Mouse (Mus musculus): ENCODE data around the gene Usp6nl. TPM values are rescaled to one million over a fixed set of nuclear protein-coding genes. Genes with fewer than 3 reads are reported as not detected.

The Usp6nl gene
- total and polyA plus RNA-seq, 2 experiments from 2014 or later: 5.7 to 16.7 TPM

- ATAC-seq (ENCODE audit: low FRiP score): no peak
- Histone ChIP-seq H3K4me1 (ENCODE audit: insufficient read depth, low read length) (no peaks in the 10 kb centered on the region; the same call in 1 of the 2 replicates), H3K4me3 (ENCODE audit: low read depth, low read length) (no peak overlapping the region), H3K9me3 (ENCODE audit: low read length) (no peaks in the 10 kb centered on the region), H3K27ac (ENCODE audit: low read depth, low read length) (no peak overlapping the region), H3K27me3 (ENCODE audit: insufficient read depth, low read length) (no peaks in the 10 kb centered on the region), H3K9ac (replicated peaks; ENCODE audit: low read length, poor library complexity, severe bottlenecking) (no peak overlapping the region), H3K4me2 (ENCODE audit: low read depth, low read length, poor library complexity, severe bottlenecking) (no peak overlapping the region), H3K36me3 (ENCODE audit: insufficient read depth, low read length) (no peaks in the 10 kb centered on the region)
- no peak for TF ChIP-seq CTCF (IDR thresholded peaks at IDR 0.05)
- 89% methylated on average over 7 of the region's 7 CpGs for WGBS
- no peak for DNase-seq (ENCODE audit: low spot score)
These were observed 6.5 kb downstream of the Usp6nl start for GRCm38 (mm10) chr2:6328927-6329326.

GRCm38 (mm10) chr2:6330756-6331155 is 8.3 kb downstream of the Usp6nl start:
- TF ChIP-seq CTCF (IDR thresholded peaks at IDR 0.05): no peak
- no peaks in the 10 kb centered on the region; the same call in 1 of the 2 replicates for H3K4me1 ChIP-seq (ENCODE audit: insufficient read depth, low read length)
- no peak overlapping the region for H3K9ac ChIP-seq (replicated peaks; ENCODE audit: low read length, poor library complexity, severe bottlenecking)
- ATAC-seq (ENCODE audit: low FRiP score) (no peak), DNase-seq (ENCODE audit: low spot score) (no peak)
- H3K4me3 ChIP-seq (ENCODE audit: low read depth, low read length): no peak overlapping the region
- no peaks in the 10 kb centered on the region for H3K27me3 ChIP-seq (ENCODE audit: insufficient read depth, low read length)
- H3K36me3 ChIP-seq (ENCODE audit: insufficient read depth, low read length): no peaks in the 10 kb centered on the region
- WGBS: 92% methylated on average over 8 of the region's 8 CpGs
- no peaks in the 10 kb centered on the region for H3K9me3 ChIP-seq (ENCODE audit: low read length)
- H3K4me2 ChIP-seq (ENCODE audit: low read depth, low read length, poor library complexity, severe bottlenecking): no peak overlapping the region
- H3K27ac ChIP-seq (ENCODE audit: low read depth, low read length): no peak overlapping the region

- Histone ChIP-seq H3K27ac (ENCODE audit: low read depth, low read length) (no peak overlapping the region), H3K9ac (replicated peaks; ENCODE audit: low read length, poor library complexity, severe bottlenecking) (no peak overlapping the region), H3K27me3 (ENCODE audit: insufficient read depth, low read length) (no peaks in the 10 kb centered on the region), H3K4me1 (ENCODE audit: insufficient read depth, low read length) (no peaks in the 10 kb centered on the region; the same call in 1 of the 2 replicates), H3K36me3 (ENCODE audit: insufficient read depth, low read length) (no peaks in the 10 kb centered on the region), H3K9me3 (ENCODE audit: low read length) (no peaks in the 10 kb centered on the region), H3K4me2 (ENCODE audit: low read depth, low read length, poor library complexity, severe bottlenecking) (no peak overlapping the region), H3K4me3 (ENCODE audit: low read depth, low read length) (no peak overlapping the region)
- no peak for ATAC-seq (ENCODE audit: low FRiP score)
- WGBS: 80% methylated on average over 7 of the region's 7 CpGs
- TF ChIP-seq CTCF (IDR thresholded peaks at IDR 0.05): no peak
- no peak for DNase-seq (ENCODE audit: low spot score)
These were observed 9.1 kb downstream of the Usp6nl start for GRCm38 (mm10) chr2:6331324-6332137.

- TF ChIP-seq CTCF (IDR thresholded peaks at IDR 0.05): no peak
- H3K27me3 ChIP-seq (ENCODE audit: insufficient read depth, low read length): no peaks in the 10 kb centered on the region
- no peaks in the 10 kb centered on the region for H3K36me3 ChIP-seq (ENCODE audit: insufficient read depth, low read length)
- no peak overlapping the region for H3K9ac ChIP-seq (replicated peaks; ENCODE audit: low read length, poor library complexity, severe bottlenecking)
- DNase-seq (ENCODE audit: low spot score): no peak
- no peaks in the 10 kb centered on the region; the same call in 1 of the 2 replicates for H3K4me1 ChIP-seq (ENCODE audit: insufficient read depth, low read length)
- H3K4me3 ChIP-seq (ENCODE audit: low read depth, low read length): no peak overlapping the region
- no peak overlapping the region for H3K27ac ChIP-seq (ENCODE audit: low read depth, low read length)
- WGBS: 78% methylated on average over 1 of the region's 1 CpGs
- no peaks in the 10 kb centered on the region for H3K9me3 ChIP-seq (ENCODE audit: low read length)
- no peak for ATAC-seq (ENCODE audit: low FRiP score)
- H3K4me2 ChIP-seq (ENCODE audit: low read depth, low read length, poor library complexity, severe bottlenecking): no peak overlapping the region
These were observed 11.1 kb downstream of the Usp6nl start for GRCm38 (mm10) chr2:6333570-6333969.

- no peak overlapping the region for H3K9ac ChIP-seq (replicated peaks; ENCODE audit: low read length, poor library complexity, severe bottlenecking)
- no peak for ATAC-seq (ENCODE audit: low FRiP score)
- 86% methylated on average over 6 of the region's 6 CpGs for WGBS
- TF ChIP-seq CTCF (IDR thresholded peaks at IDR 0.05): no peak
- no peak overlapping the region for H3K4me3 ChIP-seq (ENCODE audit: low read depth, low read length)
- no peak overlapping the region for H3K4me2 ChIP-seq (ENCODE audit: low read depth, low read length, poor library complexity, severe bottlenecking)
- H3K36me3 ChIP-seq (ENCODE audit: insufficient read depth, low read length): no peaks in the 10 kb centered on the region
- no peaks in the 10 kb centered on the region for H3K27me3 ChIP-seq (ENCODE audit: insufficient read depth, low read length)
- DNase-seq (ENCODE audit: low spot score): no peak
- H3K4me1 ChIP-seq (ENCODE audit: insufficient read depth, low read length): no peaks in the 10 kb centered on the region; the same call in 1 of the 2 replicates
- no peak overlapping the region for H3K27ac ChIP-seq (ENCODE audit: low read depth, low read length)
- no peaks in the 10 kb centered on the region for H3K9me3 ChIP-seq (ENCODE audit: low read length)
These were observed 11.5 kb downstream of the Usp6nl start for GRCm38 (mm10) chr2:6334011-6334410.

GRCm38 (mm10) chr2:6335032-6335735 is 12.7 kb downstream of the Usp6nl start:
- H3K27me3 ChIP-seq (ENCODE audit: insufficient read depth, low read length): no peaks in the 10 kb centered on the region
- no peak overlapping the region for H3K4me2 ChIP-seq (ENCODE audit: low read depth, low read length, poor library complexity, severe bottlenecking)
- no peak overlapping the region for H3K4me3 ChIP-seq (ENCODE audit: low read depth, low read length)
- no peak overlapping the region for H3K27ac ChIP-seq (ENCODE audit: low read depth, low read length)
- no peaks in the 10 kb centered on the region; the same call in 1 of the 2 replicates for H3K4me1 ChIP-seq (ENCODE audit: insufficient read depth, low read length)
- ATAC-seq (ENCODE audit: low FRiP score) (no peak), DNase-seq (ENCODE audit: low spot score) (no peak)
- no peak for TF ChIP-seq CTCF (IDR thresholded peaks at IDR 0.05)
- 78% methylated on average over 14 of the region's 14 CpGs for WGBS
- H3K9ac ChIP-seq (replicated peaks; ENCODE audit: low read length, poor library complexity, severe bottlenecking): no peak overlapping the region
- no peaks in the 10 kb centered on the region for H3K9me3 ChIP-seq (ENCODE audit: low read length)
- no peaks in the 10 kb centered on the region for H3K36me3 ChIP-seq (ENCODE audit: insufficient read depth, low read length)
